Mouse (Mus musculus) mature B cell (primary cell): ENCODE measurements around the gene Slc2a10.

Source experiments
- in situ Hi-C: fragments of 300-500 bp; cut with MboI; formaldehyde crosslinking; loops from 2 replicates; pipeline ENCODE4 v1.14.3; 2019

The Slc2a10 gene

DNA sequence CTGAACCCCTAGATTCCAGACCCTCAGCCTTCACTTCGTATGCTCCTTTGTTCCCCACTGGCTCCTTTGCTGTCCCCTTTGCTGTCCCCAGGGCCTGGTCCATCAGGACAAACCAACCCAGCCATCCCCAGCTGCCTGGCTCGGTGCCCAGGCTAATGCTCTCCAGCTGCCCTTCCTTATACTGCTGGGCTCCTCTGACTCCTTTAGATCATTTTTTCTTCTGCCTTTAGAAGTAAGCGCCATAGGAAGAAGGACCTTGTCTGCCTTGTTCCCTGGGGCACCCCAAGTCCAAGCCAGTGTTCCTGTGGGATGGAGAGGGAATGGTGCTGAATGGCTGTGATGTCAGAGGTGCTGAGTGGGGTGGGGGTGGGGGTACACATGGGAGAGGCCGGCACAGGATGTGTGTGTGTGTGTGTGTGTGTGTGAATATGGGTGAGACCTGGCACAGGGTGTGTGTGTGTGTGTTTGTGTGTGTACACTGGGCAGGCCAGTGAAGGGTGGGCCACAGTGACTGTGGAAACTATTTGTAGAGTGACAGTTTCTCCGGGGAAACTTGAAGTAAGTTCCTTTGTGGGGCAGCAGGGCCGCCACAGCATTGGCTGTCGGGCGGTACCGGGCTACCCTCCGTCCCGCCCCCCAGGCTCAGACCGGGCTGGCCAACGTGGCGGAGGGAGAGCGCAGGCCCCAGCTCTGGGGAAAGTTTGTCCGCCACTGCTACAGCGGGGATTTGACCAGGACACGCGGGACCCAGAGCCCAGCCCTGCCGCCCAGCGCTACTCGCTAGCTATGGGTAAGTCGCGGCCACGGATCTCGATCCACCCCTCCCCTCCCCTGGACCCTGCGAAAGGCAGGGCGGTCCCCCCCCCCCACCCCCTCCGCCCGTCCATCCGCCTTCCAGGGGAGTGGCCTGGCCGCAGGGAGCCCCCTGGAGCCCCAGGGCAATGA is at the start of gene Slc2a10:
Slc2a10 (plus strand) TSS at position 529 of the 945 bp plus-strand sequence.
- in situ Hi-C loops, result no loop called here

DNA sequence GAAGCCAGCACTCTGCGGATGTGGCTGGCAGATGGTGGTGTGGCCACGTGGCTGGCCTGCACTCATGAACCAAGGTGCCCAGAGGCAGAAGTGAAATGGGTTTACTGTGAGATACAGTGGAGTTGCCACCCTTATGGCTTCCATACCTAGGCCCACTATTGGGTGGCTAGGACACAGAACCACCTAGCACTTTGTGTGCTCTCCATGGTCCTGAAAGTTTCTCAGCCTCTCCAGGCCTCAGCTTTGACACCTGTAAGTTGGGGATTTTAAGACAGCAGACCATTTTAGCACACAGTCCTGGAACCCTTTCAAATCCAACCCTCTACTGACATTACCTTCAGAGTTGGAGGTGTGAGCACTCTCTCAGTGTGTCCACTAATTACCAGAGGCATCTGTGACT is 46.9 kb upstream of the Slc2a10 start:
- in situ Hi-C loops, result no loop called here

DNA sequence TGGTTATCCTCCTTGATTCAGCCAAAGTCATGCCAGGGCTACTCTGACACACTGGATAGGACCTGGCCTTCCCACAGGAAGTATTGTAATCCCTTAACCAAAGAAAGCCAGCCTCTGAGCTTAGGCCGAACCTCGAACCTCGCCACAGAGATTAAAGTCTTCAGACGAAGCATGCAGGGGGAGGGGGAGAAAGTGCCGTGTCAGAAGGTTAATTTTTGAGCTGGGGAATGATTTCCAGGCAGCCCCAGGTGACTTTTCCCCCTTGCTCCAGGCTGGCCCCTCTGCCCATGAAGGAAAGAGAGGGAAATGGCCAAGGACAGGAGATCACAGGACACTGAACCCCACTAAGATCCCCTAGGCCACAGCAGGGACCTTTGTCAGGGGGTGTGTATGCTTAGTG is 45.4 kb upstream of the Slc2a10 start:
- in situ Hi-C loops, result no loop called here

DNA sequence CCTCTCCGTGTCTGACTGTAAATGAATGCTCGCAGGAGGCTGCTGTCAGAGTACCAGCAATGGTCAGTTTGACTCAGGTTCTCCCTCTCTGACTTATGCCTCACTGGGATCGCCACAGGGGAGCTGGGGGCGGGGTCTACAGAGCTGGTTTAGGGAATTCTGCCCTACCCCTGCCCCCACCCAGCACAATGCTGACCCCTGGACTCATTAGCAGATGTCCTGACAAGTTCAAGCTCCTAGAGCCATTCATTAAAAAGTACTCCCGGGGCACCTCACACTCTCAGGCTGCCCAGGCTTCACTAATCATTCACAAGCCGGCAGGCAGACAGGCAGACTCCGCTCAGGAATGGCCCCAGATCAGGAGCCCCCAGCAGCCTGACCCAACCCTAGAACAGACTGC is 43.9 kb upstream of the Slc2a10 start:
- in situ Hi-C loops, result no loop called here

DNA sequence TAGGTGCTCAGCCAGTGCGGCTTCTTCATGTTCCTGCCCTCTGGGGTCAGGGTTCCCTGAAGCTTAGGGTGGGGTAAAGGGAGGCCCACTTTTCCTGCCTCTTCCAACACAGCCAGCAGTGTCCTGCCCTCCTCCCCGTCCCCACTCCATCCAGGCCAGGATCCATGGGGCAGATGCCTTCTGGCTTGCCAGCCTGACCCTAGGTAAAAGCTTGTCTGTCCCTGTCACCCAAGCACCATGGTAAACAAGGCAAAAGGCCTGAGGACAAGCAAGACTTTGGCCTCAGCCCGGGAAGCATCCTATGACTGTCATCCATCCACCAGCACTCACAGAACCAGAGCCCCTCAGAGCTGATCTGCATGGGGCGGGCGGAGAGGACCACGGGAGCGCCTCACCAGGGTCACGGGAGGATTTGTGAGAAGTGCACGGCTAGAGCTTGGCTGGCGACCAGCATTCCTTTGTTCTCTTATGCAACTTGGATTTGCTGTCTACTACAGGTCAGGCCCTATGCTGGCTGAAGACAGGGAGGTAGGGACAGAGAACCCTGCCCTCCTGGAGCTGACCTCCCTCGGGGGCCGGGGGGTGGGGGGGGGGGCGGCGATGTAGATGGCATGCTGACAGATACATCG is 35.6 kb upstream of the Slc2a10 start:
- in situ Hi-C loops, result no loop called here

DNA sequence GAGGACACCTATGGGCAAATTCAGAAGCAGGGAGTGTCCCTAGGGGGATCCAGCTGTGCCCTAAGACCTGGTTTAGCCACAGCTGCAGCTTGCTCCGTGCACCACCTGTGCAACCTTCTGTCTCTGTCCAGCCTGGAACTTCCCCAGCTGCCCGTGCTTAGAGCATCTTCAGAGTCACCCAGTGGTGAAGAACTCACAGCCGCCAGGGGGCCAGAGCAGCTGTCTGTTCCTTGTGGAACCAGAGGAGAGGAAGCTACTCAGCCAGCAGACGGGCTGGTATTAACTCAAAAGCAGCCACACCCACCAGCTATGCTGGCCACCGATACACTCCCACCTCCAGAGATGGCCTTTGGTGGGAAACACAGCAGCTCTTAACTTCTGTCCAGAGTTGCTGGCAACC is 33.4 kb upstream of the Slc2a10 start:
- in situ Hi-C loops, result no loop called here

DNA sequence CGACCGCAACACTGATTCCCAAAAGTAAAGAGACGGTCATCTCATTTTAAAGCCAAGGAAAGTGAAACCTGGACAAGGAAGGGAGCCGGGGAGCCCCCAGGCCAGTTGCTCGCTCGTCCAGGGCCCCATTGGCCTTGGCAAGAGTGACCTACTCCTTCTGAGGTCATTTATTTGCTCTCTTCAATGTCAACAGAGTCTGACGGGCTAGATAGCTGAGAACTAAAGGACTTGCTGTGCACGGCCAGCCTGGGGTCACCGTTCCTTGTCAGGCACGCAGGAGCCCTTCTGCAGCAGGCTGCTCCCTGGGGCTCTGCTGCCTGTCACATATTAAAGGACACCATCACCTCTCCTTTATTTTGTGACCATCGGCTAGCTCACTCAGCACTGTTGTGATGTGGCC is 31.6 kb upstream of the Slc2a10 start:
- in situ Hi-C loops, result no loop called here

DNA sequence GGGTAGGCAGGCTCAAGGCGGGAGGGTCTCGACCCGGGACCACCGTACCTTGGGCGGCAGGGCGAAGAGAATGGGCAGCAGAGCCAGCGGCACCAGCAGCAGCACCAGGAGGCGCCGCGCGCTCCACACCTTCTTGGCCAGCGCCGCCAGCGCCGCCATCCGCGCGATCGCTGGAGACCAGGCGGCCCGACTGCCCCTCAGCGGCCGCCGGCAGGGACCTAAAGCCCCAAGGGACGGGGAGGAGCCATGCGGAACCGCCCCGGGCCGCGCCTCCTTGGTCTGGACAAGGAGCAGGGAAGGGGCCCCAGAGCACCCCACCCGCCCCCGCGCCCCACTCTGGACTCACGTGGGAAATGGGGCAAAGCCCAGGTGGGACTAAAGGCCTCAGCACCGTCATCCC is 30.6 kb upstream of the Slc2a10 start, which contains the start of gene Slc13a3:
Slc13a3 (minus strand) TSS at position 228 of the 400 bp plus-strand sequence.
- in situ Hi-C loops, result no loop called here

DNA sequence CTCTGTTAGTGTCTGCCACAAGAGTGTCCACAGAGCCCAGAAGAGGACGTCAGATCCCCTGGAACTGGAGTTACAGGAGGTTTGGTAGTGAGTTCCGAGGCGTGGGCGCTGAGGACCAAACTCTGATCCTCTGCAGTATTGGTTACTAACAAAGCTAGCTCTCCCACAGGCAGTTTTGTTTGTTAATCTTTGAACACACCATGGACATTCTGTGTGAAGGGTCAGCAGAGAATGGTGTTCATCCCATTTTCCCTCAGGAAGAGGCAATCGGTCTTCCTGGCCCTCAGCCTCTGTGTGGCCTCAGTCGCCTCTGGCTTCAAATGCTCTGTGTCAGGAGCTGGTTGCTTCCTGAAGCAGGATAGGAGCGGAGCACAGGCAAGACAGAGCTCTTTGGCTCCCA is 28.2 kb upstream of the Slc2a10 start:
- in situ Hi-C loops, result no loop called here

DNA sequence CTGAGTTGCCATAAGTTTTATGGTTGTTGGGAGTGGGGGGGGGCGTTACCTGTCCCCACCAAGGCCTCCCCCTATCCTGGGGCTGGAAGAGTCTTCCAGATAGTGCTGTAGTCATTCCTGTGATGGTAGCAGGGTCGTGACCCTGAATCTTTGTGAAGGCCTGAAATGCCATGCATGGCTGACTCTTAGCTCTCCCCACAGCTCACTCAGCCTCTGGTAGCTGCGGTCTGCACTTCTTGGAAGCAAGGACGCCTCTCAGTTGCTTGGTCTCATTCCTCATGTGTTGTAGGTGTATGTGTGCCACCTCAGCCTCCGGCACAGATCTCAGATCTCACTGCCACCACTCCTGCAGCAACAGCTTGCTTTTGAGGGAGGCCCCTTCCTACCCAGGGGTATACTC is 27.7 kb upstream of the Slc2a10 start:
- in situ Hi-C loops, result no loop called here

DNA sequence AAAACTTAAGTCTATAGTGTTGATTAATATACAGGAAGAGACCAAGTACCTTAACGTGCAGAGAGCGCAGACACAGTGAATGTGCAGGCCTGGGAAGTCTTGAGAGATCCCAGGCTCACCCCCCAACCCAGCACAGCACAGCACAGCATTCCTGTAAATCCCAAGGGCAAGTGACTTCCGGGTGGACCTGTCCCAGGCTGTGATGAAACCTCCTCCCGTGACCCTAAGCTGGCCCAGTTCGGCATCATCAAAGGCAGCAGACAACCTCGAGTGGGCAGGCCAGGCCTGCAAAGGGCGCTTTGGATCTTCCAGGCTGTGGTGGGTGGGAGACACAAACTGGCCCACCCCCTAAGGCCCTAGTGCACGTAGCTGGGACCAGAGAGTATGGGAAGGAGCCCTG is 21.6 kb upstream of the Slc2a10 start:
- in situ Hi-C loops, result no loop called here

DNA sequence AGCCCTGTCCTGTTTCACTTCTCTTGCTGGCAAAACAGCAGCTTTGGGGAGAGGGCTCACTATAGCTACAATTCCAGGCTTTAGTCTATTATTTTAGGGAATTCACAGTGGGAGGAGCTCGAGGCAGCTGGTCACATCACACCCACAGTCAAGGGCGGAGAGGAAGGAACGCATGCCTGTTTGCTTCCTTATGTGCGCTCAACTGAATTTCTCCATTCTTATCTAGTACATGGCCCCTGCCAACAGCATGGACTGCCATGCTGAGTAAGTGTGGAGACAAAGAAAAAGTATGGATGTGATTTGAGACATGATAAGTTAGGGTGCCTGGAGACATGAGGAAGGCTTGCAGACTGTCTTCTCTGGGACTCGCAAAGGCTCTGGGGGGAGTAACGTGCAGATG is 19.4 kb upstream of the Slc2a10 start:
- in situ Hi-C loops, result no loop called here

DNA sequence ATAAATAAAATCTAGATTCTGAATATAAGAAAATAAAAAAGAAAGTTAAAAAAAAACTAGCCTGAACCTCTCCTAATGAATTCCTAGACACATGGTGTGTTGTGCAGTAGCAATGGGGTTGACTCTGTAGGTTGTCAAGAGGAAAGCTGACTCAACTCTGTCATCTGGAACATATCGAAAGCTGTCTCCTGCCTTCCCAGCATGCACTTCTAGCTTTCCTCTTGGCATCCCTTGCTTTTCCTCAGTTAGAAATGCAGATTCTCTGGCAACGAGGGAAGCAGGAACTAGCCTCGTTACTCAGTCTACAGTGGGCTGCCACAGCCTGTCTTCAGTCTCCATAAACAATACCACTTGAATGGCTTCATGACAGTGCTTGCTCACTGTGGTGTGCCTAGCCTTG is 17.8 kb upstream of the Slc2a10 start:
- in situ Hi-C loops, result no loop called here

DNA sequence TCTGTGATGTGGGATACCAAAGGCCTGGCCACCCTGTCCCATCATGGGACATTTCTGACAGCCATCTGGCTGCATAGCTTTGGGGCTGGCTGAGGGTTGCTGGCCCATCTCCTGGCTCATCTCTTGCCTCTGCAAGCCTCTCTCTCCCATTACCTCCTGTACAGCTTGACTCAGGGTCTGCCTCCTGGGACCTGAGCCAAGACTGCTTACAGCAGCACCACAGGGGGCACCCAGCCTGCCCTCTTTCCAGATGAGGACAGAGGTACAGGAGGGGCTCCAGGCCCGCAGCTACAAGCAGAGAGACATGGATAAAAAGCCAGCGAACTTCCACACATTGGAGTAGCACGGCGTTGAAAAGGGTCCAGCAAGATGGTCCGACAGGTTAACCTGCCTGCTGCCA is 17.2 kb upstream of the Slc2a10 start:
- in situ Hi-C loops, result no loop called here

DNA sequence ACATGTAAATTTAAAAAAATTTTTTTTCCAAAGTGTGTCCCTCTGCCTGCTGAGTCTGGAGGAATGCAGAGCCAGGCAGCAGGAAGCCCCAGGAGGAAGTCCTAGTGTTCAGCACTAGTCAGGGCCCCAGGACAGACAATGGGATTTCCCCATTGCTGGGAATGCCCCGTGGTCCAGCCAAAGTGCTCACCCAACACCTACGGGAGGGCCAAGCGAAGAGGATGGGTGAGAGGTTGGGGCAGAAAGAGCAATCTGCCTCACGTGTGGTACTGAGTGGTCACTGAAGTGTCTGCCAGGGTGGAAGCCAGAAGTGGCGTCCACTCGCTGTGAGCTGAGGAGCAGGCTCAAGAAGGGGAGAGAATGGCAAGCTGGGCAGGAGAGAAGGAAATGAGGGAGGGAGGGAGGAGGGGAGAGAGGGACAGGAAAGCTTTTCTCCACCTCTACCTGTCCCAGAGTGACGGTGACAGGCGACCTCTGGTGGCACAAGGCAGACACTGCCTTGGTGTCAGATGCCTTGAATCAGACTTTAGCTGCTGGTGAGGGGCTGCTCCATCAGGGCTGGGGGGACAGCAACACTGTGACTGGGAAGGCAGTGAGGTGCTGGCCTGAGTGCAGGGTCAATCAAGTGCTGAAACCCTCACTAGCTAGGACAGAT is 16.6 kb upstream of the Slc2a10 start:
- in situ Hi-C loops, result no loop called here

DNA sequence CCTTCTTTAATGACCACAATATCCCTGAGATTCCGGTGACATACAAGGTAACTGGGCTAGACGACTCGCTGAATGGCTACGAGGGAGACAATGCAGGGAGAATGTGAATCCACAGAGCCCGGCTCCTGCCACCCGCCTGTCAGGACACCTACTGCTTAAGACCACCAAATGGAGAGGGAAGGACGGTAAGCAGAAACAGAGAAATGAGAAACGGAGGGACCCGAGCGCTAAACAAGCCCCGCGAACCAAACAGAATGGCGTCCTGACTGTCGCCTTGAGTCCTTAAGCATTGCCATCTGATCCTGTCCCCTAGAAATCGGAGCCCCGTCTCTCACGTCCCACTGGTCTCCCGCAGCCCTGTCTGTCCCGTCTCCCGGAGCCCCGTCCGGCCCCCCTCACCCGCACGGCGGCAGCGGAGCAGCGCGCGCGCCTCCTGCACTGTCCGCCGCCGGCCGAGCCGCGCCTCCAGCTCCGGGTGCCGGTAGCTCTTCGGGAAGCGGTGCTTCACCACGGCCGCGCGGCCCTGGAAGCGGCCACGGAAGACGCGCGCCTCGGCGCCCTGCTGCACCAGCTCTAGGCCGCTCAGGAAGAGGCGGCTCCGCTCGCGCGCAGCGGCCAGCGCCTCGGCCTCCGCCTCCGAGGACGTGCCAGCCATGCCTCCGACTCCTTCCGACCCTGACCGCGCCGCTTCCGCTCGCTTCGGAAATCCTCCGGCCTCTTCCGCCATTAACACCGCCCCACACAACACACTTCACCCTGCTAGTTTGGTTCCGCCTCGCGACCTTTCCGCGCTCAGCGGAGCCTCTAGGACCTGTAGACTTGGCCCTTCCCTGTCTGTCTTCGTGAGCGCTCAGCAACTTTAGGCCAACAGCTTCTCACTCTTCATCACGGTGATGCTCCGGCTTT is 10.7 kb upstream of the Slc2a10 start, which contains the start of gene Trp53rka:
Trp53rka (minus strand) TSS at position 677 of the 906 bp plus-strand sequence.
- in situ Hi-C loops, result no loop called here

DNA sequence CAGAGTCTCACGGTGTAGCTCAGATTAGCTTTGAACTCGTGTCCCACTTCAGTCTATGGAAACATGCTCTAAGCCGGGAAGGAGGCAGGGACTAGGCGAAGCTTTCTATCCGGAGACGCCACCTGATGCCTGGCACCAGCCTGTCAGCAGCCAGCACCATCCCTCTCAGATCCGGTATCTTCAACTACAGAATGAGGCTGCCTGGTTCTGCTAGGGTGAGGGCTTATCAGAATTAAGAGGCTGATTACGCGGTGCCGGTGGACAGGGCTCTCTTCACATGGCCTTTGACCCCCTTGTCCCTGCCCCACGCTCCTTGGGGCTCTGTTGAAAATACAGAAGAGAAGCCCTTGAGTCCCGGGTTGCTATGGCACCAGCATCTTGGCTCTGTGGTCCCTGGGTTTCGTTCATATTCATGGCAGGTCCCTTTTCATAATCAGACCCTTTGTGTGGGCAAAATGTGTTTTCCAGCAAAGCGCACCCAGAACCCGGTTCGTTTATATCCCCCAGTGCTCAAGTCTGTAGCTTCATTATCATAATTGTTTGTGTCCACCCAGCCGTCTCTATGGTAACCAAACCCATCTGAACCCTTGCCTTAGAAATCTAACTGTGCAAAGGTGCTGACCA is 9.9 kb upstream of the Slc2a10 start:
- in situ Hi-C loops, result no loop called here

DNA sequence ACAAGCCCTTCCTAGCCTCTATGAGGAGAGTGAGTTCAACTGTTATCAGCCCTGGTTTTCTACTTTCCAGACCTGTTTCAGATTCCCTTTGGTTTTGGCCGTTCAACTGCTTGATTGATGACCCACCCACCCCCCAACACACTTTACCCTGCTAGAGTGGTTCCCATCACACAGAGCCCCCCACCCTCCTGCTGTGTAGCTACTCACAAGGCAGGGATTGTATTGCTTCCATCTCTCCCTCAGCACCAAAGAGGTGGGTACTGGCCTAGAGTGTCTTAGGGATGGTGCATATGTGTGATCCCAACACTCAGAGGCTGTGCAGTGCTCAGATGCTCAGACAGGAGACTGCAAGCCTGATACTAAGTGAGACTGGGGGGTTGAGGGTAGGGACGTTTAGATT is 9.1 kb upstream of the Slc2a10 start:
- in situ Hi-C loops, result no loop called here

DNA sequence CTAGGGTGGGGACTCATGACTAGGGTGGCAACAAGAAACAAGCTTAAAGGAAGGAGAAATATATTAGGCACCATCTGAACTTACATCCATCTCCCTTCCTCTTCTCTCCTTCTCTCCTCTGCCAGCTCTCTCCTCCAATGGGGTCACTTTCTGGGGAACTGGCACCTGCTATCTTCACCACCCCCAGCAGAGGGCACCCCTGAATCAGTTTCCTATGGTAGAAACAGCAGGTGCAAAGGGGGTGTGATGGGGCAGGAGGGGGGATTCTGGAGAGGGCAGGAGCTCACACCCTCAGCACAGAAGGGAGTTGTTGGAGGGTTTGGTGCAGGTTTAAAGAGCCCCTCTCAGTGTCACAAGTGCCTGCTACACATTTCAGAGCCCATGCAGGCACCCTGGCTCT is 7.3 kb upstream of the Slc2a10 start:
- in situ Hi-C loops, result no loop called here

DNA sequence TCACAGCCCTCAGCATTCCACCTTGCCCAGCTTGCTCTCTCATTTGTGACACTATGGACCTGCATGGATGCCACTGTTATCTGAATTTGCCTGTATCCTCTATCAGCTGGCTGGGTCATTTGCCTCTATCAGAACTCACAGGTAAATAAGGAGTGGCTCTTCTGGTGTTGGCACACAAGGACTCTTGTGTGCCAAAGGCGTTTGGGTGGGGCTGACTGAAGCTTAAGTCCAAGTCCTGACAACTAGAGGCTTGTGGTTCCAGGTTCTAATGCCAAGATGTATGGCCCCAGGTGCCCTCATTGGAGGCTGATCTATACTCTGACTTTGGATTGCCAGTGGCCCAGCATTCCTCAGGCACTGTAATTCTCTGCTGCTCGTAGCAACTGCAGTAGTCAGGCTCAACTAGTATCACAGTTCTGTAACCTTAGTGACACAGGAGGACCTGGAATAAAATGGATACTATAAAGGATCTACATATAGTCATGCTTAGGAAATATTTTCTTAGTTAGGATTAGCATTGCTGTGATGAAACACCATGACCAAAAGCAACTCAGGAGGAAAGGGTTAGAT is 5.8 kb upstream of the Slc2a10 start:
- in situ Hi-C loops, result no loop called here

DNA sequence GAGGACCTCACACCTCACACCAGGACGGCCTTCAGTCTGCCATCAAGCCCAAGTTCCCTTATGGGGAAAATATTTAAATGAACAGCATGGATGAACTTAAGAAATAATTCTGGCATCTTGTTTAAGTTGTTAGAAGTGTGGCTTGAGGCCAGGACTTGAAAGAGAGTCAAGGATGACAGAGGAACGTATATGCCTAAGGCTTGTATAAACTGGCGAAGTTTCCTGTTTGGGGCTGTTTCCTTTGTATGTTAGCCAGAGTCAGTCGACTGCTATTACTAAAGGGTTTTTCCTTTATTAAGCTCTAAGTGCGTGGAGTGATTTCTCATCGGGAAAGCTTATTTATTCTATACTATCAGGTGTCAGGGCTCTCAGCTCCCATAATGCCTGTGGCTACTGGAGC is 4.8 kb upstream of the Slc2a10 start:
- in situ Hi-C loops, result no loop called here
